Mouse (Mus musculus): ENCODE results near the gene Trpm5.
A peak's percentile ranks its signal among the peaks of the same experiment; 100 is the strongest.

Gene Trpm5

GRCm38 (mm10) chr7:143038174-143038931, 56.1 kb downstream of the Trpm5 start:
- no peak for DNase-seq

- no peak for DNase-seq
Observed at GRCm38 (mm10) chr7:143037306-143037705, 57.1 kb downstream of the Trpm5 start.

- DNase-seq, result no peak
Observed at GRCm38 (mm10) chr7:143036787-143037186, 57.7 kb downstream of the Trpm5 start.

GRCm38 (mm10) chr7:143034519-143035450, 59.7 kb downstream of the Trpm5 start:
- no peak for DNase-seq

- no peak for DNase-seq
Observed at GRCm38 (mm10) chr7:143034112-143034511, 60.3 kb downstream of the Trpm5 start.

GRCm38 (mm10) chr7:143033581-143033980, 60.9 kb downstream of the Trpm5 start:
- DNase-seq, result peak in 1 of 2 experiments; percentile 39

GRCm38 (mm10) chr7:143031816-143032215, 62.6 kb downstream of the Trpm5 start:
- no peak for DNase-seq

GRCm38 (mm10) chr7:143027196-143027595, 67.2 kb downstream of the Trpm5 start:
- DNase-seq, result no peak

- DNase-seq, result no peak
Observed at GRCm38 (mm10) chr7:143025496-143025895, 68.9 kb downstream of the Trpm5 start.

- DNase-seq, result no peak
Observed at GRCm38 (mm10) chr7:143024293-143024692, 70.1 kb downstream of the Trpm5 start.

- DNase-seq, result no peak
Observed at GRCm38 (mm10) chr7:143023499-143023898, 70.9 kb downstream of the Trpm5 start.

GRCm38 (mm10) chr7:143021356-143022164, 72.9 kb downstream of the Trpm5 start:
- peak in 1 of 2 experiments; percentile 29 for DNase-seq

GRCm38 (mm10) chr7:143020764-143021163, 73.7 kb downstream of the Trpm5 start:
- no peak for DNase-seq

GRCm38 (mm10) chr7:143020040-143020439, 74.4 kb downstream of the Trpm5 start:
- DNase-seq, result no peak
